Comparison of ENCODE assay signal across 16 mouse cellular contexts in genomic region chr11:83582626-83583449, GRCm38 (mm10). TPM values are rescaled to one million over a fixed set of nuclear protein-coding genes. Genes with fewer than 3 reads are reported as not detected.
A peak's percentile ranks its signal among the peaks of the same experiment; 100 is the strongest.
DNase-seq lines count a peak whose midpoint lies in the region; ATAC-seq and TF ChIP-seq lines count a peak whose summit lies in the region.
"Had no signal": no experiment of that assay in that cellular context is flagged by ENCODE, and none has a peak within 500 bp of the region (broad histone marks: within the 10 kb centered on the region; RNA-seq: fewer than 3 reads in every experiment).

No protein-coding gene starts in this region.

- no peak overlapping the region for H3K27ac ChIP-seq in liver, adult 2 months (replicated peaks; ENCODE audit: insufficient read depth, low read depth, low read length)
- H3K27ac ChIP-seq in embryonic fibroblast, embryonic 13.5 days (ENCODE audit: insufficient read depth, low read length): peak overlapping the region; percentile 61
- no peak overlapping the region for H3K27ac ChIP-seq in stomach, postnatal 0 days (replicated peaks)
- H3K27ac ChIP-seq: liver, embryonic 15.5 days; midbrain, embryonic 12.5 days had no signal

- DNase-seq in liver, adult 2 months (ENCODE audit: extremely low read depth, low read depth, low spot score): peak; percentile 95
- DNase-seq in liver: no peak
- peak; percentile 45 for DNase-seq in R1 (ENCODE audit: low read depth, low spot score)
- peak; percentile 46 for DNase-seq in mesoderm, embryonic 11.5 days (ENCODE audit: low read depth, low spot score)
- no peak for DNase-seq in right cerebral cortex, adult 2 months (ENCODE audit: low spot score in 2 of 2)
- no peak for DNase-seq in stomach, postnatal 0 days (ENCODE audit: low spot score)
- DNase-seq: right cerebral cortex, postnatal 14 days had no signal

- no peak overlapping the region for H3K4me3 ChIP-seq in liver, adult 2 months (ENCODE audit: insufficient read depth, low read depth, low read length)
- H3K4me3 ChIP-seq in embryonic fibroblast, embryonic 13.5 days (ENCODE audit: insufficient read depth, low read length): no peak overlapping the region
- no peak overlapping the region for H3K4me3 ChIP-seq in stomach, postnatal 0 days (ENCODE audit: low read depth, low read length)
- H3K4me3 ChIP-seq: erythroblast, embryonic 14.5 days; liver, embryonic 15.5 days; midbrain, embryonic 12.5 days had no signal

- ATAC-seq in frontal cortex, adult (ENCODE audit: low TSS enrichment): no peak
- ATAC-seq in stomach, postnatal 0 days (ENCODE audit: low FRiP score, low TSS enrichment): no peak
- ATAC-seq: intestine, embryonic 16.5 days had no signal

- no peaks in the 10 kb centered on the region for H3K79me2 ChIP-seq in liver, adult 2 months (ENCODE audit: control insufficient read depth, insufficient read depth, low read length)

- WGBS in liver, adult 2 months: 27% methylated on average over 4 of the region's 4 CpGs
- 50% methylated on average over 4 of the region's 4 CpGs for WGBS in stomach, postnatal 0 days

- TF ChIP-seq EP300 in stomach, postnatal 0 days (optimal IDR thresholded peaks at IDR 0.05): no peak

- no peaks in the 10 kb centered on the region for H3K27me3 ChIP-seq in liver, adult 2 months (ENCODE audit: control insufficient read depth, insufficient read depth, low read length)
- no peaks in the 10 kb centered on the region for H3K27me3 ChIP-seq in stomach, postnatal 0 days (ENCODE audit: control insufficient read depth, insufficient read depth, low read length)
- H3K27me3 ChIP-seq: liver, embryonic 15.5 days; midbrain, embryonic 12.5 days had no signal

- H3K9ac ChIP-seq in liver, adult 2 months (ENCODE audit: low read depth, low read length): no peak overlapping the region
- no peak overlapping the region for H3K9ac ChIP-seq in stomach, postnatal 0 days (ENCODE audit: low read length)
- H3K9ac ChIP-seq: liver, embryonic 15.5 days; midbrain, embryonic 12.5 days had no signal

- no peak for TF ChIP-seq CTCF in liver, adult 2 months (IDR thresholded peaks at IDR 0.05; ENCODE audit: low read depth, low read length)
- no peak for TF ChIP-seq CTCF in embryonic fibroblast, embryonic 13.5 days (IDR thresholded peaks at IDR 0.05; ENCODE audit: borderline replicate concordance, insufficient read depth, low read length)
- no peak for TF ChIP-seq CTCF in stomach, postnatal 0 days (IDR thresholded peaks at IDR 0.05; ENCODE audit: low read depth)

- H3K4me1 ChIP-seq in liver, adult 2 months (ENCODE audit: control insufficient read depth, insufficient read depth, low read length): peaks cover 11% of the 10 kb centered on the region
- peaks cover 20% of the 10 kb centered on the region for H3K4me1 ChIP-seq in embryonic fibroblast, embryonic 13.5 days (ENCODE audit: control insufficient read depth, insufficient read depth, low read length)
- H3K4me1 ChIP-seq in stomach, postnatal 0 days (replicated peaks; ENCODE audit: control insufficient read depth, insufficient read depth): no peaks in the 10 kb centered on the region
- H3K4me1 ChIP-seq: midbrain, embryonic 12.5 days had no signal

- H3K4me2 ChIP-seq in stomach, postnatal 0 days (replicated peaks; ENCODE audit: low read depth): no peak overlapping the region
- H3K4me2 ChIP-seq: liver, embryonic 15.5 days; midbrain, embryonic 12.5 days had no signal

- TF ChIP-seq POLR2A in liver, adult 2 months (IDR thresholded peaks at IDR 0.05; ENCODE audit: extremely low read depth, insufficient read depth, low read length): no peak
- no peak for TF ChIP-seq POLR2A in embryonic fibroblast, embryonic 13.5 days (IDR thresholded peaks at IDR 0.05; ENCODE audit: low read depth, low read length)

- H3K9me3 ChIP-seq in stomach, postnatal 0 days (ENCODE audit: control insufficient read depth, low read length): no peaks in the 10 kb centered on the region
- H3K9me3 ChIP-seq: liver, embryonic 15.5 days; midbrain, embryonic 12.5 days had no signal

- H3K36me3 ChIP-seq in liver, adult 2 months (ENCODE audit: control insufficient read depth, insufficient read depth, low read length): no peaks in the 10 kb centered on the region
- H3K36me3 ChIP-seq in stomach, postnatal 0 days (ENCODE audit: control insufficient read depth, insufficient read depth, low read length): no peaks in the 10 kb centered on the region
- H3K36me3 ChIP-seq: liver, embryonic 15.5 days; midbrain, embryonic 12.5 days had no signal

RNA-seq across cellular contexts. Expression of gene Ccl9, which starts 4.4 kb away (rescaled TPM):
- total RNA-seq in liver, adult 2 months (2014; rRNA removed): 92.1 and 125 TPM in 2 replicates
- polyA plus RNA-seq in liver, adult 2 months (2012; rRNA removed): 45.5 and 61.7 TPM in 2 replicates
- 1.1 and 3.4 TPM in 2 replicates for polyA plus RNA-seq in embryonic fibroblast, embryonic 13.5 days (2011; ENCODE audit: insufficient read length, low read depth, missing spikeins)
- 2.5 and 3.5 TPM in 2 replicates for polyA plus RNA-seq in stomach, postnatal 0 days (2015; fragmentation: Nextera tagmentation; extraction: Ambion mirVana)
- polyA plus RNA-seq: erythroblast, embryonic 14.5 days had no signal

RNA-seq across cellular contexts. Expression of gene Ccl6, which starts 10.0 kb away (rescaled TPM):
- total RNA-seq in liver, adult 2 months (2014; rRNA removed): 8.7 and 14.1 TPM in 2 replicates
- 2.5 and 3.3 TPM in 2 replicates for polyA plus RNA-seq in liver, adult 2 months (2012; rRNA removed)
- 0.91 TPM in 1 of 2 replicates, not detected in the other for polyA plus RNA-seq in embryonic fibroblast, embryonic 13.5 days (2011; ENCODE audit: insufficient read length, low read depth, missing spikeins)
- 57.9 and 58.5 TPM in 2 replicates for polyA plus RNA-seq in stomach, postnatal 0 days (2015; fragmentation: Nextera tagmentation; extraction: Ambion mirVana)
- polyA plus RNA-seq: erythroblast, embryonic 14.5 days had no signal

RNA-seq across cellular contexts. Expression of gene Ccl5, which starts 52.5 kb away (rescaled TPM):
- total RNA-seq in liver, adult 2 months (2014; rRNA removed): 0.37 and 1.1 TPM in 2 replicates
- 7.2 and 13.2 TPM in 2 replicates for polyA plus RNA-seq in liver, adult 2 months (2012; rRNA removed)
- 2.8 and 4.1 TPM in 2 replicates for polyA plus RNA-seq in embryonic fibroblast, embryonic 13.5 days (2011; ENCODE audit: insufficient read length, low read depth, missing spikeins)
- 0.33 and 1.1 TPM in 2 replicates for polyA plus RNA-seq in stomach, postnatal 0 days (2015; fragmentation: Nextera tagmentation; extraction: Ambion mirVana)
- total RNA-seq: gastrocnemius, adult 8-10 months; left cerebral cortex, postnatal 14 days had no signal
- polyA plus RNA-seq: erythroblast, embryonic 14.5 days; midbrain, embryonic 12.5 days; neural tube, embryonic 14.5 days had no signal

Comparison
In these comparisons a context has a peak if more than half of its experiments do, and no peak if none do; other contexts are left out.
1. DNase-seq: peak in liver, adult 2 months (single experiment), R1 (single experiment) and mesoderm, embryonic 11.5 days (single experiment); none in liver (single experiment), right cerebral cortex, adult 2 months (0 of 2) and stomach, postnatal 0 days (single experiment).
2. RNA of gene Ccl9, which starts 4.4 kb away (polyA plus RNA-seq): 45.5 to 61.7 TPM in liver, adult 2 months; 2.5 to 3.5 TPM in stomach, postnatal 0 days and 1.1 to 3.4 TPM in embryonic fibroblast, embryonic 13.5 days; every median in the first group is over 10 times any median in the second.
3. RNA of gene Ccl6, which starts 10.0 kb away (polyA plus RNA-seq): 57.9 to 58.5 TPM in stomach, postnatal 0 days; 2.5 to 3.3 TPM in liver, adult 2 months and 0.91 TPM in embryonic fibroblast, embryonic 13.5 days; every median in the first group is over 10 times any median in the second.